Mouse (Mus musculus) cerebellum, postnatal 36 days (tissue): ENCODE measurements around the gene Nup205.

Experiments
- DNase-seq, 2 experiments: peaks; one replicate each; pipeline ENCODE4 v3.0.0; 2021 to 2022; ENCODE audit warnings: mixed read lengths in 2 of 2

Gene Nup205

GRCm38 (mm10) chr6:35288920-35289319 is 111.7 kb downstream of the Nup205 start:
- DNase-seq: no peak

DNA sequence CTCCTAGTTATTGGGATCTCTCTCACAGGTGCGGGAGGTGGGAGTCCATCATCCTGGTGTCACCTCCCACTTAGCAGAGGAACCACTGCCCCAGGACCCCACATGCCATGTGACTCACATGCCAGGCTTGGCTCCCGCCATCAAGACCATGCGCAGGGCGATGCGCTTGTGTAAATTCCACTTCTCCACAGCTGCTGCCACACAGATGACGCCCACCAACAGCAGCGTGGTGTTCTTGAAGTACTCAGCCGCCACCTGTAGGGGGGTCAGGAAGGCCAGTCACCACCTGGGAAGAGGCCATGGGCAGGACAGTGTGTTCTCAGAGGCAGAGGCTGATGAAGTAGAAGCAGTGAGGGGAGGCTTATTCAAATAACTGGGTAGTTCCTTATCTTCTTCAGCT is 112.5 kb downstream of the Nup205 start:
- no peak for DNase-seq

- no peak for DNase-seq
Observed at GRCm38 (mm10) chr6:35294964-35295363, 117.7 kb downstream of the Nup205 start.

DNA sequence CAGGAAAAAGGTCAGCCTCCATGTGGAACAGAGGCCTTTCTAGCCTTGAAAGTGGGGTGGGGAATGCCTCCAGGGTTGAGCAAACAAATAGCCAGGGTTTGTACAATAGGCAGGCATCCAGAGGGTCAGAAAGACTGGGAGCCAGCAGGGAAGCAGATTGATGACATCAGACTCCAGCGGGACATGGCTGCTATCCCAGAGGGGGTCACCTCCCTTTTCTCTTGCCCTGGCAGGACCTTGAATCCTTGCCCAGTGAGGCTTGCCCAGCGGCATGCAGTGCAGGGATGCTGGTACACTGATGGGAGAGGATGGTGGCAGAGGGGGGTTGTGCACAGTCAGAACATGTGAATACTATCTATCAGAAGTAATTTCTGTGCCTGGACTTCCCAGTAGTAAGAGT is 119.8 kb downstream of the Nup205 start:
- peak in 1 of 2 experiments; percentile 9 for DNase-seq
